Mouse (Mus musculus) limb, embryonic 11.5 days (tissue): Measurements from ENCODE around the gene Plch2. TPM values are rescaled to one million over a fixed set of nuclear protein-coding genes. Genes with fewer than 3 reads are reported as not detected.
A peak's percentile ranks its signal among the peaks of the same experiment; 100 is the strongest.

Experiments
- ATAC-seq: fragments of 200-750 bp; cut with Nextera tagmentation; 2 replicates; pipeline ENCODE4 v1.8.0; 2017; ENCODE audit warnings: low read depth; ENCODE audit not compliant: insufficient number of reproducible peaks, low FRiP score, low TSS enrichment
- DNase-seq: peaks from one replicate; pipeline ENCODE4 v3.0.0-alpha.2; 2015; ENCODE audit warnings: low spot score
- H3K27ac ChIP-seq: fragments of 300-500 bp; sonication (generic); replicated peaks from 2 replicates; pipeline ENCODE4 v1.5.1; 2014; ENCODE audit warnings: low read depth, mild to moderate bottlenecking, low read length
- H3K27me3 ChIP-seq: fragments of 300-500 bp; sonication (generic); 2 replicates; pipeline ENCODE4 v1.6.1; 2014; ENCODE audit warnings: mild to moderate bottlenecking, low read length, mixed read lengths; ENCODE audit not compliant: control insufficient read depth, insufficient read depth
- H3K36me3 ChIP-seq: fragments of 300-500 bp; sonication (generic); 2 replicates; pipeline ENCODE4 v1.6.1; 2014; ENCODE audit warnings: mild to moderate bottlenecking, low read length, moderate library complexity, mixed read lengths; ENCODE audit not compliant: control insufficient read depth, insufficient read depth
- H3K4me1 ChIP-seq: fragments of 300-500 bp; sonication (generic); 2 replicates; pipeline ENCODE4 v1.6.1; 2014; ENCODE audit warnings: low read length, mixed read lengths; ENCODE audit not compliant: control insufficient read depth, insufficient read depth
- H3K4me2 ChIP-seq: fragments of 300-500 bp; sonication (generic); 2 replicates; pipeline ENCODE4 v1.6.1; 2014; ENCODE audit warnings: low read depth, mild to moderate bottlenecking, moderate library complexity; ENCODE audit not compliant: severe bottlenecking
- H3K4me3 ChIP-seq: fragments of 300-500 bp; sonication (generic); 2 replicates; pipeline ENCODE4 v1.5.1; 2014; ENCODE audit warnings: low read depth, low read length
- H3K9ac ChIP-seq: fragments of 300-500 bp; sonication (generic); 2 replicates; pipeline ENCODE4 v1.6.1; 2014; ENCODE audit warnings: mild to moderate bottlenecking, low read length
- H3K9me3 ChIP-seq: fragments of 300-500 bp; sonication (generic); 2 replicates; pipeline ENCODE4 v1.6.1; 2016; ENCODE audit warnings: low read length; ENCODE audit not compliant: control insufficient read depth
- WGBS: fragments of 180-500 bp; shearing (Covaris S2); extraction: QIAGEN DNeasy Blood & Tissue Kit; methylation state at CpG from one replicate; pipeline ENCODE4 v1.1.7; 2014; 5-methylcytosine and 5-hydroxymethylcytosine counted together
- polyA plus RNA-seq: library from polyadenylated mRNA; unstranded; fragments of >200 nt; fragmentation: Nextera tagmentation; extraction: Ambion mirVana; gene quantifications from 2 replicates; pipeline ENCODE4 v1.2.1, GENCODE M21; 2014

Plch2 gene
- polyA plus RNA-seq: 1.0 and 1.2 TPM in 2 replicates

GRCm38 (mm10) chr4:155056724-155057123 is at the start of gene Plch2:
Plch2 (minus strand) TSS chr4:155056784.
- no peak within 1 kb of the TSS for H3K4me2 ChIP-seq
- H3K36me3 ChIP-seq: no peaks in the 10 kb centered on the region
- no peaks in the 10 kb centered on the region for H3K9me3 ChIP-seq
- no peaks in the 10 kb centered on the region for H3K4me1 ChIP-seq
- WGBS: 71% methylated on average over 10 of the region's 10 CpGs
- H3K27ac ChIP-seq: no peak within 1 kb of the TSS
- DNase-seq (no peak), ATAC-seq (no peak)
- no peak within 1 kb of the TSS for H3K4me3 ChIP-seq
- H3K9ac ChIP-seq: peak within 1 kb of the TSS; percentile 19; the same call in 1 of the 2 replicates
- H3K27me3 ChIP-seq: no peaks in the 10 kb centered on the region

DNA sequence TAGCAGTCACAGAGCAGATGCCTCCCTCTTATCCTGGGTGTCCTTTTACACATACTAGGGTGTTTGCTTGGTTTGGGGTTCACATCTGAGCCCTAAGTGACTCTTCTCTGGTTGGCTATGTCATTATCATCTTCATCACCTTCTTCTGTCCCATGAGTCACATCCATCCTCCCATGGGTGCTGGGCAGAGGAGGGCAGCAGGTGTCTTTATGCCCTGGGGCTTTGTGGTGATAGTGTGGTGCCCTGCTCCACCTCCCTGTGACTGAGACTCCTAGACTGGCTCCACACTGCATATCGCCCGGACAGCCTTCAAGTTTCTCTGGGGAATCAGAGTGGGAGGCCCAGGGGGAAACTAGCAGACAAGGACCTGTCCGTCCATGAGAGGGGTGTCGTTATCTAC is 42.0 kb upstream of the Plch2 start:
- no peak overlapping the region for H3K4me2 ChIP-seq

DNA sequence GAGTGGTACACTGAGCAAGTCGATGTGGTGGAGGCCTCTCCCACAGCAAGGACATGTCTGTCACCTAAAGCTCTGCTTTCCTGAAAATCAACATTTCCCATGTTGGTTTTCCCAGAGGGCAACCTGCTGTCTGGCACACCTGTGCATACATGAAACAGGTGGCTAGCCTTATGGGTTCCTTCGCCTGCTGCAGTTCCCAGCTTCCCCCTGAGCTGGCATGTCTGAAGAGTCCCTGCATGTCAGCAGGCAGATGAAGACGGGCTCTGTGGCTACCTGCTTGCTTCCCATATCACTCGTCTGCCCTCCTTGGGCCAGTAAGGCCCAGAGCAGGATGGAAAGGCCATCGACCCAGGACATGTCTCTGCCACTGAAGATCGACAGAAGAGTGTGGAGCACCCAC is 40.9 kb upstream of the Plch2 start:
- H3K36me3 ChIP-seq: no peaks in the 10 kb centered on the region
- peaks cover 10% of the 10 kb centered on the region; the same call in 1 of the 2 replicates for H3K4me1 ChIP-seq
- ATAC-seq (no peak), DNase-seq (no peak)
- no peak overlapping the region for H3K9ac ChIP-seq
- no peaks in the 10 kb centered on the region for H3K27me3 ChIP-seq
- 85% methylated on average over 6 of the region's 6 CpGs for WGBS
- no peaks in the 10 kb centered on the region for H3K9me3 ChIP-seq
- no peak overlapping the region for H3K27ac ChIP-seq
- H3K4me2 ChIP-seq: no peak overlapping the region
- H3K4me3 ChIP-seq: no peak overlapping the region

More for the DNA sequence above, 42.0 kb upstream of the Plch2 start:
- 81% methylated on average over 4 of the region's 4 CpGs for WGBS
- H3K36me3 ChIP-seq: no peaks in the 10 kb centered on the region
- H3K4me3 ChIP-seq: no peak overlapping the region
- DNase-seq: no peak
- no peak overlapping the region for H3K9ac ChIP-seq
- peaks cover 10% of the 10 kb centered on the region; the same call in 1 of the 2 replicates for H3K4me1 ChIP-seq
- no peaks in the 10 kb centered on the region for H3K9me3 ChIP-seq
- H3K27ac ChIP-seq: no peak overlapping the region
- ATAC-seq: no peak
- no peaks in the 10 kb centered on the region for H3K27me3 ChIP-seq

- WGBS: 83% methylated on average over 8 of the region's 8 CpGs
- Histone ChIP-seq H3K36me3 (no peaks in the 10 kb centered on the region), H3K9me3 (no peaks in the 10 kb centered on the region), H3K27me3 (no peaks in the 10 kb centered on the region), H3K4me1 (peaks cover 10% of the 10 kb centered on the region; the same call in 1 of the 2 replicates), H3K4me2 (no peak overlapping the region), H3K4me3 (no peak overlapping the region), H3K27ac (no peak overlapping the region), H3K9ac (no peak overlapping the region)
- DNase-seq (no peak), ATAC-seq (no peak)
These were observed 39.4 kb upstream of the Plch2 start for GRCm38 (mm10) chr4:155095967-155096366.

DNA sequence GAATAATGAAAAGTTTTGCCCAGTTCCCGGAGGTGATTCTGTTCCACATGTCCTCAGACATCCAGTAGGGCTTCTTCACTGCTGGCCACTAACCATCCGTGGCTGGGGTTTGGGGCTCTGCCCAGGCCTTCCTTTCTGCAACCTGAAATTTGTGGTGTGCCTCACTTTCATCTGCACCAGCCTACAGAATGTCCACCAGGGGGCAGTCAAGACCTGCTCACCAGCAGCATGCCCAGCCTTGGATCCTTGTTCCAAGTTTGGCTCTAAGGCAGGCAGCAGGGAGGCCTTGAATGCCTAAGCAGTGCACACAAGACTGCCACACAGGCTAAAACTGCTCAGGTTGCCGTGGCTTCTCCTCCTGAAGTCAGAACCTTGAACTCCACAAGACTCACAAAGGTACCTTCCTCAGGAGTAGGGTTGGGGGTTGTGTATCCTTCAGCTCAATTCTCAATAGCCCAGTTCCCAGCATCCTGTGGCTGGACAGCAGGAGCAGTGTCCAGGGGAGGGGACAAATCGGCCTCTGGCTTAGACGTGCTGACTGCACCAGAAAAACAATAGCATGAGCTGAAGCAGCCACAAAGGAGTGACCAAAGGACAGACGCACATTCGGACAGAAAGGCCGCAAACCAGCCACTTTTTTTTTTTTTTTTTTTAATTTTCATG is 38.8 kb upstream of the Plch2 start:
- no peaks in the 10 kb centered on the region for H3K27me3 ChIP-seq
- H3K9ac ChIP-seq: no peak overlapping the region
- H3K4me1 ChIP-seq: peaks cover 6% of the 10 kb centered on the region; the same call in 1 of the 2 replicates
- peak; percentile 72 for ATAC-seq
- no peaks in the 10 kb centered on the region for H3K36me3 ChIP-seq
- H3K4me2 ChIP-seq: no peak overlapping the region
- peak; percentile 90 for DNase-seq
- H3K9me3 ChIP-seq: no peaks in the 10 kb centered on the region
- H3K27ac ChIP-seq: no peak overlapping the region
- 54% methylated on average over 8 of the region's 8 CpGs for WGBS
- H3K4me3 ChIP-seq: no peak overlapping the region

GRCm38 (mm10) chr4:155094565-155094964 is 38.0 kb upstream of the Plch2 start:
- H3K9ac ChIP-seq: no peak overlapping the region
- no peak overlapping the region for H3K4me2 ChIP-seq
- 68% methylated on average over 3 of the region's 3 CpGs for WGBS
- no peak overlapping the region for H3K27ac ChIP-seq
- DNase-seq (peak; percentile 75), ATAC-seq (no peak)
- H3K27me3 ChIP-seq: no peaks in the 10 kb centered on the region
- H3K9me3 ChIP-seq: no peaks in the 10 kb centered on the region
- H3K4me3 ChIP-seq: no peak overlapping the region
- no peaks in the 10 kb centered on the region for H3K36me3 ChIP-seq
- 0 out of 2 replicates have a peak, but pooled peaks cover 2% of the 10 kb centered on the region for H3K4me1 ChIP-seq

- ATAC-seq: no peak
- Histone ChIP-seq H3K4me2 (no peak overlapping the region), H3K27me3 (no peaks in the 10 kb centered on the region), H3K4me1 (0 out of 2 replicates have a peak, but pooled peaks cover 2% of the 10 kb centered on the region), H3K4me3 (no peak overlapping the region), H3K27ac (no peak overlapping the region), H3K9me3 (no peaks in the 10 kb centered on the region), H3K36me3 (no peaks in the 10 kb centered on the region), H3K9ac (no peak overlapping the region)
- 79% methylated on average over 7 of the region's 7 CpGs for WGBS
- no peak for DNase-seq
These were observed 37.0 kb upstream of the Plch2 start for GRCm38 (mm10) chr4:155093431-155094149.

DNA sequence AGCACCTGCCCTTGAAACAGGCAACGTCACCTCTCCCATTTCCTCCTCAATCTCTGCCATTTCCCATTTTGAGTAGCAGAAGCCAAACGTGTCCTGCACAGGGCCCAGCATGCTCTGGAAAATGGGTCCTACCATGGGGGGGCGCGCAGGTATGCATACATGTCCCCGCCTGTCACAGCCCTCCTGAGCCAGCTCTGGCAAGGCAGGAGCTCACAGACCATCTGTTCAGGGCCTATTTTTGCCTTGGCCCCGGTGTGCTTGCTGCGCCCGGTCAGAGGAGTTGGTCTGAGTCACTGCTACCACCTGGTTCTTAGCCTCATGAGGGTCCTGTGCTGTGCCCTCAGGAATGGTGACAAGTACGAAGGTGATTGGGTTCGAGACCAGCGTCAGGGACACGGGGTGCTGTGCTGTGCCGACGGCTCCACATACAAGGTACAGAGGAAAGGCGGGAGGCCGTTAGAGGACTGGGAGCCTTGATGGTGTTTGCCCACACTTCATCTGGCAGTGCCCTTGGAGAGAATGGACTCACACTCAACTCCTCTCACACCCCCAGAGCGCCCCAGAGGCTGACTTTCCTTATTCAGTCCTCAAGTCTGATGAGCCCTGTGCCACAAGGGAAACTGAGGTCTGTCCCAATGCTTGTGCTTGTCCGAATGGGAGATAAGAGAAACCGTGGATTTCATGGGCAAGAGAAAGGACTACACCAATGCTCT is 36.3 kb upstream of the Plch2 start:
- H3K9ac ChIP-seq: no peak overlapping the region
- no peaks in the 10 kb centered on the region for H3K36me3 ChIP-seq
- no peak overlapping the region for H3K4me2 ChIP-seq
- no peak overlapping the region for H3K27ac ChIP-seq
- no peak overlapping the region for H3K4me3 ChIP-seq
- DNase-seq (no peak), ATAC-seq (no peak)
- H3K4me1 ChIP-seq: 0 out of 2 replicates have a peak, but pooled peaks cover 2% of the 10 kb centered on the region
- WGBS: 93% methylated on average over 19 of the region's 19 CpGs
- no peaks in the 10 kb centered on the region for H3K27me3 ChIP-seq
- H3K9me3 ChIP-seq: no peaks in the 10 kb centered on the region
